Mouse (Mus musculus) induced T-regulatory cell, adult 2 months (primary cell): ENCODE data around the gene Dlg1.

Experiments used
- DNase-seq: peaks from one replicate; pipeline ENCODE4 v3.0.0-alpha.2; 2012; ENCODE audit warnings: low read depth

Gene Dlg1

DNA sequence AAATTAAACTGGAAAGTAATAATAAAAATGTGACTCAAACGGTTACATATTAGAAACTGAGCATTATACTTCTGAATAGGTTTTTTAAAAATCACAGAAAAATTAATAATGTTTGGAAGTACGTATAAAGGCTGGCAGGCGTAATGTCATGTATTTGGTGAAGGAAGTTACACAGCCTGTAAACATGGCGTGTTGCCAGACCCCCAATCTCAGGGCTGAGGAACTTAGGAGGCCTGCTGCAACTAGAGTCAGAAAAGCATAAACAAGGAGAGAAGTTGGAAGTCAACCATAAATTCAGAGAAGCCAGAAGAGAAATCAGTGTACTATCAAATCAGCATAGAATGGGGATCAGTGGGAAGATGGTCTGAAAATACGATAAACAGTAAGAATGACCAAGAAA, 200.7 kb downstream of the Dlg1 start:
- no peak for DNase-seq

DNA sequence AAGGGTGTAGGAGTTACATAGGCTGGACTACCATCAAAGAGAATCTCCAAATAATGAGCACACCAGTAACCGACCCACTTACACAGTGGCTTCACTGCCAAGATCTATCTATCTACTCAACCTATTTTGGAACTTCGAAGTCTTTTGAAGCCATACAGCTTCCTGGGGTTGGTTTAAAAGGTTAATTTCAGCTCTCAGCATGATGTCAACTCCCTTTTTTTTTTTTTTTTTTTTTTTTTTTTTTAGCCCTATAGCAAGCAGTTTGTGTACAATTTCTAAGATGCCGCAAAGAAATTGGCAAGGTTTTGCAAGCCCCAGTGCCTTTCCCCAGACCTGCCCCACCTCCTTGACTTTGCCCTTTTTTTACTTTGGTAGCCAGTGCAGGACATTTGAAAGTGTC, 202.0 kb downstream of the Dlg1 start:
- DNase-seq: no peak

DNA sequence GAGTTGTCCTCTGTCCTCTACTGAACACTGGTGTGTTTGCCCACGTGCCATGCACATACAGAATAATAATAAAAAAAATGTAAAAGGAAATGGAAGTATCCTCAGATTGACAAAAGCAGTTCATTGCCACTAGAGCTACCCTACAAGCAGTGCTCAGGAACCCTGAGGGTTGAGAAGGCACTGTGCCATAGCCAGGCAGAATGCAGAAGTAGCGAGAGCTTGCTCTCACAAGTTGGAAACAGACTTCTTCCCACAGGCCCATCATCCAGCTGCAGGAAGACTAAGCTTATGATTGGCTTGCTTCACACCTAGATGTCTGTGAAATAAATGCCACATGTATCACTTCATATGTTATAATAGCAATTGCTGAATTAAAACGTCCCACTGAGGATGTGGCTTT, 203.7 kb downstream of the Dlg1 start:
- no peak for DNase-seq

DNA sequence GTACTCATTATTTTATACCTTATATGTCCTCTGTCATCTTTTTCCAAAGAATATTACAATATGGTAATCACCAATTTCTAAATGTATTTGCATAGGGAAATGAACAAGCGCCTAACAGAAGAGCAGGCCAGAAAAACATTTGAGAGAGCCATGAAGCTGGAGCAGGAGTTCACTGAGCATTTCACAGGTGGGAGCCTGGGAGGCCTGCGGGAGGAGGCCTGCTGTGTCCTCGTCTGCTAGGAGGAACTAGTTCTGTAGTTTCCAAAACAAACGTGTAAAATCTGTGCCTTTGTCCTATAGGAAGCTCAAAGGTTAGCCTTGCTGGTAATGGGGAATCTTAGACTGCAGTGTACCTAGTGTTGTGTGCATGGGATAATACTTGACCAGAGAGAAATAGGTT, 204.5 kb downstream of the Dlg1 start:
- DNase-seq: no peak

DNA sequence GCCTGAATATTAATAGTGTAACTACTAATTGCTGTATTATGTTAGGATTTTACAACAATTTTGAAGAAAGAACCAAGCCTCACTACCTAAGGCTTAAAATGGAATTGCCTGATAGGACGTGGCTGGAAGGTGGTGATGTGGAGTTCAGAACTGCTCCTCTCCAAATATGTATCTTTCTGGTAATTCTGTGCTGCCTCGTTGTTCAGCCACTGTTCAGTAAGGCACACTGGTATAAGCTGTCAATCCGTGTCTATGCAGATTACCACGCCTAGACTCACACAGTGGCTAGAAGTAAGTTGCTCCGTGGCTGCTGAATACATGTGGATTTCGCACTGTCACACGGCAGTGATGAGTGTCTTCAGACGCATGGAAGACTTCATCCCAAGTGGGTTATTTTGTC, 210.5 kb downstream of the Dlg1 start:
- DNase-seq: no peak

DNA sequence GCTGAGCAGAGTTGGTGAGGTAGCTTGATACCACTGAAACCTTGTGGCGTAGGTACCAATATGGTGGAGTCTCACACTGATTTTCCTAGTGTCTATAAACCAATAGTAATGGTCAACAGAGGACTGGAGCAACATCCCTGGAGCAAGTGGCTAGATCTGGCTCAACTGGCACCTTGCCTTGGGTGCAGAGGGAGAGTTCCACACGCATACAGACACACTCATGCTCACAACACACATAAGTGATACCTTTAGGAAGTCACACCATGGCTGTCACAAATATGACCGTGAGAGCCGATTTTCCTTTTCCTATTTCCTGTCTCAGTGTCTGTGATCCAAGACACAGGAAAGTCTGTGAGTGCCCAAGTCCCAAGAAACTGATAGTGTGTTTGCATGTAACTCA, 212.1 kb downstream of the Dlg1 start:
- no peak for DNase-seq

DNA sequence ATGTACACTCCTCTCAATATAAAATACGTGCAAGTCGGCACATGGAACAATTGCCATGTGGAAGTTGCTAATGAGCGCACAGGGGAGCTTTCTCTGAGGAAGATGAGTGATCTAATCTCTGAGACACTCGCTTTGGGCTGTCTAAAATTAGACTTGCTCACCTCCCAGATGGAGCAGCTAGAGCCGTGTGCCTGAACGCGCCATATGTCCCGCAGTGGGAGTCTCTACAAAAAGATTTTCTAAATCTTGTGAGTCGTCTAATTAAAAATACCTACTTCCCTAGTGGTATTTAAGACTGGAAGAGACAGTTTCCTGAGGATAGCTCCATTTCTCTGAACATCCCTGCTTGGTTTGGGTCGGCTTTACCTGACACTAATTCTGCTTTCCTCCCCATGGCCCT, 213.1 kb downstream of the Dlg1 start:
- no peak for DNase-seq

DNA sequence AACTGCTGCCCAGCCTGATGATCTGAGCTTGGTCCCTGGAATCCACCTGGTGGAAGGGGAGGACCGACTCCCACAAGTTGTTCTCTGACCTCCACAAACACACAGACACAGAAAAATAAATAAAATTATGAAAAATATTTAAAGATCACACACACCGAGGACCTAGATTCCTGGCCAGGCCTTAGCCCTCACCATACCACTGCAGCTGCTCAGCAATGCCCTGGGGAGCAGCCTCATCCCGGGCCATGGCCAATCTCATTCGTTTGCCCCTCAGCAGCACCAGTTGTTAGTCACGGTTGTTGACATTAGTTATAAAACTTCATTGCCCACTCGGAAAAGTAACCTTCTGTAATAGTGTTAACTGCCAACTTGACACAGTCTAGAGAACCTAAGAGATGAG, 214.8 kb downstream of the Dlg1 start:
- no peak for DNase-seq

DNA sequence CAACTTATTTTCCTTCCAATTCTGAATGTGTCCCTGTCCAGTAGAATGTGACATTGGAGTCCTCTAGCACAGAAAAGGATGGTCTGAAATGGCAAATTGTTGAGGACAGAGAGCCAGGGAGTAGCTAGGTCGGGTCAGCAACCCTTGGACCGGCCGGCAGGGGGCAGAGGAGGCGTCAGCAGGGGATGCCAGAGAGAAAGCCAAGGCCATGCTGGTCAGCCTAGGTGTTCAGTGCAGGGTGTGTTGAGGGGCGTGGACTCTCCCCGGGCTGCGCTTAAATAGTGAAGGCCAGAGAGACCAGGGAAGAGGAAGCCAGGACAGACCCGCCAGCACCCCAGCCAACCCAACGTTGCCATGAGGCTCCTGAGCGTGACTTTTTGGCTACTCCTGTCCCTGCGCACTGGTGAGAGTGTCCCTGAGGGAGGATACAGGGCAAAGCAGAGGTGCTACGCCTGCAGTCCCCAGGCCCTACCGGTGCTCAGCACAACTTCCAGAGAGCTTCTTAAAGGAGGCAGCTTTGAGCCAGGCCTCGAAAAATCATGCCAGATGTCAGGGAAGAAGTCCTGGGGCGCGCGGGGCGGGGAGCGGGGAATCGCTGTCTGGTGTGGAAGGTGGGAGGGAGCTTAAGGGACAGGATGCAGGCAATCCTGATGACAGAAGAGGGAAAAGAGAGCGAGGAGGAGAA, 215.5 kb downstream of the Dlg1 start, which contains the start of gene Meltf:
Gene Meltf, plus strand, starts transcription at position 238 of the 685 bp plus-strand sequence.
- DNase-seq: peak; percentile 59

DNA sequence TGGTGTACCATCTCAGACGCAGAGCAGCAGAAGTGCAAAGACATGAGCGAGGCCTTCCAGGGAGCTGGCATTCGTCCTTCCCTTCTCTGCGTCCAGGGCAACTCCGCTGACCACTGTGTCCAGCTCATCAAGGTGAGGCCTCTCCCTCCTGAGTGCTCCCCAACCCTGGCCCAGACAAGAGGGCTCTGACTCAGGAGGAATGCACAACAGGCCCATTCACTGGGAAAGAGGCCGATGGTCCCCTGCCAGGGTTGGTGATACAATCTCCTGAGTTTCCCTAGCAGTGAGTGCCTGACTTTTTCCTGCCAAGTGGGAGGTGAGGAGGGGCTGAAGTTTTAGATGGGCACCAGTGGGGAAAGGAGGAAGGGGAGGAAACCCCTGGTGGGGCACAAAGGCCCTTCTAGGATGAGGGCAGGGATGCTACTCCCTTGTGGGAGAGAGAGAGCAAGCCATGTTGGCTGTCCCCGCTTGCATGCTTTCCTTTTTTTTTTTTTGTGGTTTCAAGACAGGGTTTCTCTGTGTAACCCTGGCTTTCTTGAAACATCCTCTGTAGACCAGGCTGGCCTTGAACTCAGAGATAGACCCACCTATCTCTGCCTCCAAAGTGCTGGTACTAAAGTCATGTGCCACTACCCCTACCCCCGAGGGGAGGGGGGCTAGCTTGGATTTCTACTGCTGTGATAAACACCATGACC, 217.1 kb downstream of the Dlg1 start:
- DNase-seq: no peak

DNA sequence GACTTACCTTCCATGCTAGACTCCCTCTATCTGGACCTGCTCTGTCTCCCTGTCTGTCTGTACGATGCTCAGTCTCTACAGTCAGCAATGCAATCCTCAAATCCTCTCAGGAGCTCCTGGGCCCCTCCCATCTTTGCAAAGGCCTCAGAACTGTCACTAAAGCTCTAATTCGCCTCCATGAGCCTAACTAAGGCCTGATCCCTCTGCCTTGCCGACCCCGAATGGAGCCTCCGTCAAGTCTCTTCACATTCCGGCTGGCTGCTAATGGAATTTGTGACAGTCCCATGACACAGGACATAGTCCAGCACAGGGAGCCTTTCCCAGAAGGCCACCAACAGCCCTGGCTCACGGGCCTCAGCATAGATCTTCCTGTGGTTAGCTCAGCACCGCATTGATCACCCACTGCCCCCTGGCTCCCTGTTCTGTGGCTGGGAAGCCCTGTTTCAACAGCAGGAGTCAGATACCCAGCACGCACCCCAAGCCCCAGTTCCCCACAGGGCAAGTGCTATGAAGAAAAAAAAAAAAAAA, 219.2 kb downstream of the Dlg1 start:
- no peak for DNase-seq

DNA sequence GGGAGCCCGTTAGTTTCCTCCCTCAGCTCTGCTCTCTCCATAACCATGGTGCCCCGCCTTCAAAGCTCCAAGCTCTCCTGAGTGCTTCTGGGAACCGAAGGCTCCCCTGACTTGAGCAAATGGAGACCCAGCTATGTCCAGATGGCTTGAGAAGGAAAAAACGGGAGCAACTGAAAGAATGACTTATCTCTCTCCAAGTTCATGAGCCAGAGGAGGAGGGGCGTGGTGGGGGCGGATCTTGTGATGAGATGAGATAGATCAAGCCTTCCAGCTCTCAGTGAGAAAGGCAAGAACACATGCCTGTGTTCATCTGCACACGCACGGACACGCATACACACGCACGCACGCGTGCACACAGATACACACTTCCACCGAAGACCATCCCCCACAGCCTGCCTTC, 220.1 kb downstream of the Dlg1 start:
- DNase-seq: no peak

DNA sequence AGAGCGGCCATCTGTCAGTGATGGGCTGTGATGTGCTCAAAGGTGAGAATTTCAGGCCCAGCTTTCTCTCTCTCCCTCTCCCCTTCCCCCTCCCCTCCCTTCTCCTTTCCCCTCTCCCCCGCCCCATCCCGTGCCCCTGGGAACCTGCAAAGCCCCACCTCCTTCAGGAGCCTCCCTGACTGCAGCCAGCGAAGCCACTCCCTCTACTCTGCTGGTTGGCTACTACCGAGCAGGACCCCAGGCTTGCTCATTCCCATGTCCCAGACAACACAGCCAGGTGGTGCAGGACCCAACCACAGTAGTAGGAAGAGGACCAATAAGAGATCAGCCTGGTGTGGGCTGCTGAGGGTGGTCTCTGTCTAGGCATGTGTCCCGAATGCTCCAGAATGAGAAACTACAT, 220.7 kb downstream of the Dlg1 start:
- no peak for DNase-seq

DNA sequence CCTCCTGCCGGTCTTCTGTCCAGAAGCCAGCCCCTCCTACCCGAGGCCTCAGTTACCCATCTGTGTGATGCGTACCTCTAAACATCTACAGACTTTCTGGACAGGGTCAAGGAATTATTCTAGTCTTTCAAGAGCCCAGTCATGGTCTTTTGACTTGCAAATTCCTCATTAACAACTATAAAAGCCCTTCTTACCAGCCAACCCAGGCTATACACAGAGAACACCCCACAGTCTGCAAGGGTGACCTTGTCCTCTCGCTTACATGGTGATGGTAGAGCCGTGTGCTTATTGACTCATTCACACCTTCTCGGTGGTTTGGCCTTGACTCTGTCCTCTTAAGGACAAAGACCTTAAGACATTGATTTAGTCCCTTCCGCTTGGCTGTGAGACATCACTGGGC, 227.7 kb downstream of the Dlg1 start:
- no peak for DNase-seq

DNA sequence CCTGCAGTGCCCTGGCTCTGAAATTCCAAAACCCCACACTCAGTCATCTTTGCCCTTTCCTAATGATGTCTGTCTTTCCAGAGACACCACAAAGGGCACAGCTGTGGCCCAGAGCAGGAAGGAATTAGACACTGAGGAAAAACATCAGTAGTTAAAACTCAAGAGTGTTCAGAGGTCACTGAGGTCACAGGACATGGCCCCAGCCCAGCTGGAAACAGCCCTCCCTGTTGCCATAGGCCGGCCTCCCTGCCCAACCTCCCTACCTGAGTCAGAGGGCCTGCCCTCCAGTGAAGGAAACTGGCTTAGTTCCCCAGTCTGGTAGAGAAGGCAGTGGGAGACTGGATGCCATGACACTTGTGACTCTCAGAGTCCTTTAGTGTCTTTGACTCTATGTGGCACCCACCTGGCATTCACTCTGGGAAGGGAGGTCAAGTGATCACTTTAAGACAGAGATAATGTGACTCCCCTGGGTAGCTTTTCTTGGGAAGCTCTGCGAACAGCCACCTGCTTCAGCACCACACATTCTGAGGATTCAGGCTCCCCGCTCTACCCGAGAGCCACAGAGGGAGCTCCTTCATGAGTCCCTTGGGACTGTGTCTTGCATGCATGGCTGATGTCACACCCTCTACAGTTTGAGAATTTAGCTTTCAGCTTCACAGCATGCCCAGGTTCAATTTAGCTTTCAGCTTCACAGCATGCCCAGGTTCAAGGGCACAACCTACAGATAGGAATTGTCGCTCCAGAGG, 230.3 kb downstream of the Dlg1 start:
- no peak for DNase-seq

DNA sequence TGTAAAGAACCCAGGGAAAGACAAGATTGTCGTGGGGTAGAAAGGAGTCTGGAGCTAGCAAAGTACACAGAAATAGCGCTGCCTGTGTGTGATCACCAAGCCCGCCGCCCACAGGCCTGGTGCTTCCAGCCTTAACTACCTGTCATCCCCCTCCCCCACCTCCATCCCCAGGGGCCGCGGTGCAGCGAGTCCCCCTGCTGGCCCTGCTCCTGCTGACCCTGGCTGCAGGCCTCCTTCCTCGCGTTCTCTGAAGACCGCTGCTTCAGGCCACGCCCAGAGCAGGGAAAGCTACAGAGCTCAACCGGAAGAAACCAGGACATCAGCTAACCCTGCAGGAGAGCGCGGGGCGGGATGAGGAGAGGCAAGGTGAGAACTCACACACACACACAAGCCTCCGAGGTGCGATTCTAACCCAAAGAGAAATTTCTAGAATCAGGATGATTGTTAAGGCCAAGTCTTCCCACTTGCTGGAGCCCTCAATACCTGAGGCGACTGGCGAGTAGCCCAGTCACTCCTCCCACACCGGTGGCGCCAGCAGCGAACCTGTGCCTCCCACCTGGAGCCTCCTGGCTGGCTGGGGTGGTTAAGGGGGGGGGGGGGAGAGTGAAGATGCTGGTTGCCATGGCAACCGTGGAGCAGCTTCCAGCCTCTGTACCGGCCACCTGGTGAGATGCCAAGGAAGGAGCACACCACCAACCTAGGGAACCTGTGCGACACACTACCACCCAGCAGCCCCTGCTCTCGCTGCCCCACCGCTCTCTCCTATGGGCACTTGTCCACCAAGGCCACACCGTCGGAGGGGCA, 233.9 kb downstream of the Dlg1 start:
- DNase-seq: peak; percentile 35

DNA sequence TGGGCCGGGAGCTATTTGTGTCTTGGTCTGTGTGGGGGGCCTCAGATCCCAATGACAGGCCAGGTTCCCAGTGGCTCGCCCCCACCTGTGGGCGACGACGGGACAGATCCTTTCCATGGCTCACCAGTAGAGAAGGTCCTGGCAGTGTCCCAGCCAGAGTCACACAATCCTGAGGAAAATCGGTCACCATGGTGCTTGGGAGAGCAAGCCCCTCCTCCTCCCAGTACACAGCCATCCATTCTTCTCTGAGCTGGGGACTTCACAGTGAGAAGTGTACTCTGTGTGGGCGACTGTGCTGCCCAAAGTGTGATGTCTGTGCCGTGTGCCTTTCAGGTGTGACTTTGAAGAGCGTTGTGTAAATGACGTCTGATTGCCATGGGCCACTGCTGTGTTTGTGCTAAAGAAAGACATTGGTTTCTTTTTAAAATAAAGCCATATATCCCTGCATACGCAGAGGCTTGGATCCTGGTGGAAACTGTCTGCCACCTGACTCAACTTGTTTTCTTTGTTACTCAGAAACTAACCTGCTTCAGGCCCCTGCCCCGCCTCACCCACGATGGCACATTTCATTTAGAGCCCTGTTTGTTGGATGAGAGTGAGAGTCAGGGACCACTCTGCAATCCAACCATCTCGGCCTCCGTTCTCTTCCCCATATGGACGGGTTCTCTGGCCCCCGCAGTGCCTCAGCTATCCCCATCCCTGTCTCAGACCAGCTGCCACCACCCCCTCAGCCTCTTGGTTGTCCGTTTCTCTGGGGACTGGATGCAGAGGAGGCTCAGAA, 235.5 kb downstream of the Dlg1 start:
- no peak for DNase-seq

DNA sequence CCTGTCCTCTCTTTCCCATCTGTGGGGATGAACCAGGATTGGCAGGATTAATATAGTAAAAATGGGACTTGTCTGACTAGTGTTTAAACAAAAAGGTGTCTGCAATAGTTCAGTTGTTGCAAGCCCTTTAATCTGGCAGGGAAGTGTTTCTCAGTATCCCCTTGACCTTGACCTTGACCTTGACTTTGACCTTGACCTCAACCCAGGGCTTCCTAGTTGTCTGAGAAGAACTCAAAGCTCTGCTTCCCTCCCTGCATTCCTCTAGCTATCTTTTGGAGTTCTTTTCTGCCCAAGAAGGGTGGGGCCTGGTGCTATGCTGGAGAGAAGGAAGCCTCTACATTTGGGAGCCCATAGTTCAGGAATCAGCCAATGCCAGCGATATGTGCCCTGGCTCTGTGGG, 238.6 kb downstream of the Dlg1 start:
- DNase-seq: no peak

DNA sequence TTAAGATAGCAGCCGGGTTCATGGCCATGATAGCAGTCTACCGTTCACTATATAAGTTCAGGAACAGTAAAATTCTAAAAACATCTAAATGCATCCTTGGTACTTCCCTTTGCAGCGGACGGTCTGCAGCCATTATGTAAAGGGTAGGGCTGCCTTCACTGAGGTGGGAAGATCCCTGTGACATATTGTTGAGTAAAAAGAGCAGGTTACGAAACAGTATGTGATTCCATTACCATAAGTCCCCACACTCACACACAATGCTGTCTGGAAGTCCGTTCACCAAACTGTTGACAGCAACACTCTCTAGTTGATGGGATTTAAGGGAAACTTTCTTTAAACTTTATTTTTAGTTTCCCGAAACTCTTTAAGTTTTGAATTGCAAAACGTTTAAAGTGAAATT, 240.0 kb downstream of the Dlg1 start:
- no peak for DNase-seq

DNA sequence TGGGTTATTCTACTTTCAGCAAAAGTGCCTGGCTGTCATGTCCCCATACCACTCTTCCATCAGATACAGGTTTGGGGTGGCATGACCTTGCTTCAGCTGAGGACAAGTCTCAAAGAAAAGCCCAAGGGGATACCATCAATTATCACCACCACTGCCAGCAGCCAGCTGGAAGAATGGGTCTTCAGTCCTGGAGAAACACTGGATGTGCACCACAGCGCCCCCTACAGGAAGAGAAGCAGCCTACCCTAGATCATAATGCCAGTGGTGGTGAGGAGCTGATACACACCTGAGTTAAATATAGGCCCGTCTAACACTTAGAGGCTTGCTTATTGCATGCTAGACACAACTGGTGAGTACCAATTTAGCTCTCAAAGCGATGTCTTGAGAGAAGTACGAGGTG, 242.1 kb downstream of the Dlg1 start:
- DNase-seq: peak; percentile 55
